Mouse (Mus musculus) bone marrow, adult 2 months (tissue): Measurements from ENCODE around the gene Polr2e.

ENCODE experiments used
- CTCF ChIP-seq: fragments of 200-500 bp; IDR thresholded peaks from 2 replicates; pipeline ENCODE4 v1.5.1; 2011; ENCODE audit warnings: low read length, control low read depth; ENCODE audit not compliant: control insufficient read depth, insufficient read depth
- POLR2A ChIP-seq: fragments of 200-500 bp; IDR thresholded peaks from 2 replicates; pipeline ENCODE4 v1.6.1; 2011; ENCODE audit warnings: low read depth, mild to moderate bottlenecking, control low read depth, low read length, borderline replicate concordance; ENCODE audit not compliant: control insufficient read depth

- TF ChIP-seq POLR2A (no peak), CTCF (no peak)
Measured at GRCm38 (mm10) chr10:80036832-80037231, 2.8 kb downstream of the Polr2e start.
